Mouse (Mus musculus) intestine, postnatal 0 days (tissue): Measurements from ENCODE around the gene Gsg1l. TPM values are rescaled to one million over a fixed set of nuclear protein-coding genes. Genes with fewer than 3 reads are reported as not detected.
A peak's percentile ranks its signal among the peaks of the same experiment; 100 is the strongest.

ENCODE experiments used
- ATAC-seq: fragments of 200-750 bp; cut with Nextera tagmentation; 2 replicates; pipeline ENCODE4 v1.8.0; 2017; ENCODE audit warnings: mild to moderate bottlenecking, moderate TSS enrichment, moderate library complexity
- H3K27ac ChIP-seq: fragments of 300-500 bp; sonication (generic); 2 replicates; pipeline ENCODE4 v1.5.1; 2014; ENCODE audit warnings: mild to moderate bottlenecking, low read depth, low read length, moderate library complexity
- H3K27me3 ChIP-seq: fragments of 300-500 bp; sonication (generic); replicated peaks from 2 replicates; pipeline ENCODE4 v1.6.1; 2014; ENCODE audit warnings: low read length, mixed read lengths; ENCODE audit not compliant: control insufficient read depth, insufficient read depth
- H3K36me3 ChIP-seq: fragments of 300-500 bp; sonication (generic); 2 replicates; pipeline ENCODE4 v1.6.1; 2014; ENCODE audit warnings: mild to moderate bottlenecking, moderate library complexity; ENCODE audit not compliant: control insufficient read depth, insufficient read depth
- H3K4me1 ChIP-seq: fragments of 300-500 bp; sonication (generic); replicated peaks from 2 replicates; pipeline ENCODE4 v1.6.1; 2014; ENCODE audit warnings: antibody characterized with exemption, low read length, mixed read lengths; ENCODE audit not compliant: control insufficient read depth, insufficient read depth
- H3K4me2 ChIP-seq: fragments of 300-500 bp; sonication (generic); replicated peaks from 2 replicates; pipeline ENCODE4 v1.6.1; 2014; ENCODE audit warnings: low read depth, mild to moderate bottlenecking, moderate library complexity
- H3K4me3 ChIP-seq: fragments of 300-500 bp; sonication (generic); 2 replicates; pipeline ENCODE4 v1.5.1; 2014; ENCODE audit warnings: low read depth, low read length
- H3K9ac ChIP-seq: fragments of 300-500 bp; sonication (generic); 2 replicates; pipeline ENCODE4 v1.6.1; 2014; ENCODE audit warnings: mild to moderate bottlenecking, low read depth, low read length
- H3K9me3 ChIP-seq: fragments of 300-500 bp; sonication (generic); 2 replicates; pipeline ENCODE4 v1.6.1; 2016; ENCODE audit warnings: mixed run types; ENCODE audit not compliant: control insufficient read depth
- CTCF ChIP-seq: sonication (generic); IDR thresholded peaks from 2 replicates; pipeline ENCODE4 v1.5.1; 2016; ENCODE audit warnings: low read depth, mild to moderate bottlenecking, control low read depth, antibody characterized with exemption, moderate library complexity
- WGBS: fragments of 180-500 bp; shearing (Covaris S2); extraction: QIAGEN DNeasy Blood & Tissue Kit; methylation state at CpG from one replicate; pipeline ENCODE4 v1.1.7; 2014; 5-methylcytosine and 5-hydroxymethylcytosine counted together
- polyA plus RNA-seq: library from polyadenylated mRNA; unstranded; fragments of >200 nt; fragmentation: Nextera tagmentation; extraction: Ambion mirVana; gene quantifications from 2 replicates; pipeline ENCODE4 v1.2.1, GENCODE M21; 2015

The Gsg1l gene
- polyA plus RNA-seq, 1 experiment from 2014 or later, result 0.52 TPM

DNA sequence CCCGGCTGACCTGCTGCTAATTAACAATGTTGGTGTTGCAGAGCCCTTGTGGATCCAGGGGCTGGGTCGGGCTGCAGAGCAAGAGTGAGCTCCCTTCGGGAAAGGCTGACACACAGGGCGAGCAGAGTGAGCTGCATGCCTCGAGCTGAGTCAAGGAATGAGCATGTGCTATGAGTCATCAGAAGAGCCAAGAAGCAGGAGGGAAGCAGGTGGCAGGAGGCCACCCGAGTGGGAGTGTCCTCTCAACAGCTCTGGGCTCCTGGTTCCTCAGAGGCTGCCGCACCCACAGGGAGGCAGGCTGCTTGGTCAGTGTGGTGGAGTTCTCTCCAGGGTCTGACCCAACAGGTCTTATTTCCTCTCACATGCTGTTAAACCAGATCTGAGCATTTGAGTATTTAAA lies 183.2 kb downstream of the Gsg1l start:
- no peak for TF ChIP-seq CTCF

DNA sequence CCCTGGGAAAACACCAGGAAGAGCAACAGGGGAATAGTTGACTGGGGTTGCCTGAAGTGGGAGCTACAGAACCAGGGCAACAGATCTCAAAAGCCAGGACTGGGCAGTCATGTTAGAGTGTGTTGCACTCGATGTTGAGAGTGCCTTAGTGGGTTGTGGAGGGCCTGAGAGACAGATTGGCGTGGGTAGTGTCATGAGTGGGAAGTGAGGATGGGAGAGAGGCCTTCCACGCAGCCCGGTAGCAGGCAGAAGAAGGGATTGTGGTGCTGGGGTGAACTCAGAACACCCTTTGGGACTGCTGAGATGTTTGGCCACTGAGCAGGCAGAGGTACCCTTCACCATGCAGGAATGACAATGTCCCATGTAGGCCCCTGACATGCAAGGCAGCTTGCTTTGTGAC lies 185.2 kb downstream of the Gsg1l start:
- Histone ChIP-seq H3K4me1 (no peaks in the 10 kb centered on the region), H3K9me3 (no peaks in the 10 kb centered on the region), H3K9ac (no peak overlapping the region), H3K4me3 (no peak overlapping the region), H3K4me2 (no peak overlapping the region), H3K36me3 (no peaks in the 10 kb centered on the region), H3K27ac (no peak overlapping the region), H3K27me3 (no peaks in the 10 kb centered on the region)
- no peak for ATAC-seq
- WGBS, result 77% methylated on average over 4 of the region's 4 CpGs
- no peak for TF ChIP-seq CTCF

More for the DNA sequence above, 183.2 kb downstream of the Gsg1l start:
- no peak overlapping the region for H3K4me3 ChIP-seq
- no peak overlapping the region for H3K9ac ChIP-seq
- H3K4me1 ChIP-seq, result no peaks in the 10 kb centered on the region
- H3K27me3 ChIP-seq, result no peaks in the 10 kb centered on the region
- no peaks in the 10 kb centered on the region for H3K9me3 ChIP-seq
- H3K27ac ChIP-seq, result no peak overlapping the region
- 16% methylated on average over 7 of the region's 7 CpGs for WGBS
- H3K4me2 ChIP-seq, result no peak overlapping the region
- ATAC-seq, result peak; percentile 77
- no peaks in the 10 kb centered on the region for H3K36me3 ChIP-seq

DNA sequence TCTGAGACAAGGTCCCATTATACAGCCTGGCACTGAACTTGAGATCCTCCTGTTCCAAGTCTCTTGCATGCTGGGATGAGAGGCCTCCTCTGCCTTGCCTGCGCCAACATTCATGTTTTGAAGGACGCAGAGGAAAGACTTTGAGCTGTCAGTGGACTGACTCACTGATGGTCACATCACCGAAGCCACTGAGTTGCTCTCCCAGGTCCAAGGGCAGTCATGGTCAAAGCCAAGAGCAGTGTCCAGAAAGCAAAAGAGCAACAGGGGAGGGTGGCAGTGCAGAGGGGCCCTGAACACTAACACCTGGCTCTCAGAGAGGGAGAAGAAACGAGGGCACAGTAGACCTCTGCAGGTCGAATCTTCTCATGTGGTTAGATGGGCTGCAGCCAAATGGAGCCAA lies 188.6 kb downstream of the Gsg1l start:
- ATAC-seq, result no peak
- no peak overlapping the region for H3K4me3 ChIP-seq
- no peaks in the 10 kb centered on the region for H3K36me3 ChIP-seq
- no peaks in the 10 kb centered on the region for H3K9me3 ChIP-seq
- TF ChIP-seq CTCF, result no peak
- no peaks in the 10 kb centered on the region for H3K4me1 ChIP-seq
- H3K9ac ChIP-seq, result no peak overlapping the region
- H3K27ac ChIP-seq, result no peak overlapping the region
- WGBS, result 91% methylated on average over 5 of the region's 5 CpGs
- H3K4me2 ChIP-seq, result no peak overlapping the region
- no peaks in the 10 kb centered on the region for H3K27me3 ChIP-seq

DNA sequence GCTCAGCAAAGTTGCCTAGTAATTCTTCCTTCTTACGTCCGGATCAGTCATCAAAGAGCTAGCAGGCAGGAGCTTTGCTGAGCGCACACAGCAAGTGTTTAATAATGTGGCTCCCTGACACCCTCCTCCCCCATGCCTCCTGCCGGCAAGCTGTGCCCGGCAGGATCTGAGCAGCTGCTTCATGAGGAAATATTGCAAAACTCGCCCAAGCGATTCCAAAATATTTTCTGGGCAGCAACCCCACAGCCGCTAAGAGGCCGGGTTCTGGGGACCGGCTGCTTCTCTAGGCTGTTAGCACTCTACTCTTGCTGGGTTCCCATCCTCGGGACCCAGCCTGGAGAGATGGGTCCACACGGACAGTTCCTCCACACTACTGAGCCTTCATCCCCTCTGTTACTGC lies 193.8 kb downstream of the Gsg1l start:
- Histone ChIP-seq H3K27me3 (no peaks in the 10 kb centered on the region), H3K4me1 (no peaks in the 10 kb centered on the region), H3K9me3 (no peaks in the 10 kb centered on the region), H3K27ac (no peak overlapping the region), H3K4me3 (no peak overlapping the region), H3K36me3 (no peaks in the 10 kb centered on the region), H3K4me2 (no peak overlapping the region), H3K9ac (no peak overlapping the region)
- no peak for ATAC-seq
- 65% methylated on average over 12 of the region's 12 CpGs for WGBS
- 0 out of 2 replicates have a peak, but pooled peaks have one; percentile 12 for TF ChIP-seq CTCF

DNA sequence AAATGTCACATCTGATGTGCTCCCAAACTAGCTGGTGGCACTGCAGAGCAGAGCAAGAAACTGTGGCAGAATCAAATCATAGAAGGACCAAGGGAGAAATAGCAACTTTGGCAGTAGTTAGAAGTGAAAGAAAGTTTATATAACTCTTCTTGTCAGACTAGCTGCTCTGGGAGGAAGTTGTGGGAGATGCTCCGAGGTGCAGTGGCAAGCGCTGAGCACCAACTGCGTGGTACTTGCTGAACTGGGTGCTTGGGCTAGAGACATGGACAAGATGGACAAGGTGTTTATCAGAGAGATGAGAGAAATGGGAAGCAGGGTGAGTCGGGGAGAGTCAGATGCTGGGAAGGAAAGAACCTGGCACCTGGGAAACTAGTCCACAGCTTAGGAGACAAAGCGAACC lies 194.4 kb downstream of the Gsg1l start:
- H3K27me3 ChIP-seq, result no peaks in the 10 kb centered on the region
- no peaks in the 10 kb centered on the region for H3K9me3 ChIP-seq
- 82% methylated on average over 5 of the region's 5 CpGs for WGBS
- no peak for TF ChIP-seq CTCF
- H3K4me3 ChIP-seq, result no peak overlapping the region
- no peaks in the 10 kb centered on the region for H3K36me3 ChIP-seq
- H3K9ac ChIP-seq, result no peak overlapping the region
- no peak overlapping the region for H3K27ac ChIP-seq
- no peak overlapping the region for H3K4me2 ChIP-seq
- H3K4me1 ChIP-seq, result no peaks in the 10 kb centered on the region
- no peak for ATAC-seq

DNA sequence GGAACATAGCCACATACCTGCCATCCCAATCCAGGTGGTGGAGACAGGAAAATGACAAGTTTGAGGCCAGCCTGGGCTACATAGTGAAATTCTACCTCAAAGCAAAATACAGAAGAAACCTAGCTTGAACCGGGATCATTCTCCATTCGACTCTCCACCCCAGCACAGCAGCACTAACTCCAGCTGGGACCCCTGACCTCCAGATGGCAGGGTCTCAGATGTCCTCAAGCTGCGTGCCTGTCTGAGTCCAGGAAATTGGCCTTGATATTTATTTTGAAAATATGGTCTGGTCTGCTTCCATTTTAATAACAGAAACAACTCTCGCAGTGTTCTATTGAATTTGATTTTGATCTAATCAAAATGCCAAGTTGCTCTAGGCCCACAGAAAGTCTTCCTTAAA lies 195.1 kb downstream of the Gsg1l start:
- H3K9ac ChIP-seq, result no peak overlapping the region
- no peak overlapping the region for H3K4me2 ChIP-seq
- no peak overlapping the region for H3K27ac ChIP-seq
- H3K36me3 ChIP-seq, result no peaks in the 10 kb centered on the region
- H3K27me3 ChIP-seq, result no peaks in the 10 kb centered on the region
- no peak for TF ChIP-seq CTCF
- no peaks in the 10 kb centered on the region for H3K9me3 ChIP-seq
- no peaks in the 10 kb centered on the region for H3K4me1 ChIP-seq
- no peak for ATAC-seq
- WGBS, result 57% methylated on average over 4 of the region's 4 CpGs
- no peak overlapping the region for H3K4me3 ChIP-seq

DNA sequence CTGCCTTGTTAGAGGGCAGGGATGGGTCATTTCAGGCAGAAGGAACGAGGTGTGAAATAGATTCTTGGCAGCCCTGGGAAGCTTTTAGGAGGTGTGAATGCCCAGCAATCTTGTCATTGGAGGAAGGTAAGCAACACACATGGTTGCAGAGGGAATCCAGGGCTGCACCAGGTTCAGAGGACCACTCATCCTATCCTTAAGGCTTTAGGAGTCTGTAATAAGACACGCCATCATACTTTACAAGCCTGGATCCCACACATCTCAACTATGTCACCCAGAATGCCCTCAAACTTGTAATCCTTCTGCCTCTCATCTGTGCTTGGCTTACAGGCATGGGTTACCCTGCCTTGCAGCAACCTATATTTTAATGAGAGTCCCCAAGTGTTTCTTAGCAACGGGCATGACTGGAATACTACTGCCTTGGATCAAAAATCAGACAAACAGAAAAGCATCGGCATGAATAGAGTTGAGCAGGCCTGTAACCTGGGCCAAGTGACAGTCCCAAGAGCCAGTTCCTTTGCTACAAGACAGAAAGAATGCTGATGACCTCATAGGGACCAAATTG lies 196.0 kb downstream of the Gsg1l start:
- no peaks in the 10 kb centered on the region for H3K4me1 ChIP-seq
- no peak for ATAC-seq
- no peaks in the 10 kb centered on the region for H3K36me3 ChIP-seq
- H3K4me3 ChIP-seq, result no peak overlapping the region
- H3K27me3 ChIP-seq, result no peaks in the 10 kb centered on the region
- no peak overlapping the region for H3K27ac ChIP-seq
- no peak for TF ChIP-seq CTCF
- H3K9ac ChIP-seq, result no peak overlapping the region
- WGBS, result 66% methylated on average over 4 of the region's 4 CpGs
- H3K4me2 ChIP-seq, result no peak overlapping the region
- H3K9me3 ChIP-seq, result no peaks in the 10 kb centered on the region
